Mouse (Mus musculus): ENCODE results near the gene Ap4e1.
A peak's percentile ranks its signal among the peaks of the same experiment; 100 is the strongest.

Ap4e1 gene

GRCm38 (mm10) chr2:127008469-127008998 lies at the start of gene Ap4e1:
TSS of gene Ap4e1 (plus strand) at chr2:127008717.
- peak; percentile 92 for DNase-seq (ENCODE audit: low spot score)

GRCm38 (mm10) chr2:126961696-126962095 lies 46.8 kb upstream of the Ap4e1 start:
- DNase-seq (ENCODE audit: low spot score), result no peak

- no peak for DNase-seq (ENCODE audit: low spot score)
Observed at GRCm38 (mm10) chr2:126977428-126977827, 31.1 kb upstream of the Ap4e1 start.

DNA sequence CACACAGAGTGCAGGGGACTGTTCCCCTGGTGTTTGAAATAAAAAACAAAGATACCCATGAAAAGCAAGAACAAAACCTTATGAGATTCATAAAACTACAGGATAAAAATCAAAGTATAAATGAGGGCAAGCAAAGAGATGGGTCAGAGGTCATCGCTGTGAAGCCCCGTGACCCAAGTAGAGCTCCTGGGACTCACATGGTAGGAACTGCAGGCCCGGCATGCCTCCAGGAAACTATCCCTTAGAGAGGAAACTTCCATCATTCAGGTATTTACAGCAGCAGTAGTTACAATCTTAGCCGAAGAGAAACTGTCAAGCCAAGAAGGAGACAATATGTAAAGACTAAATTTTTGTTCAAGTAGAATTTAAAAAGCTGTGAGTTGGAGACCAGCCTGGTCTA lies 25.3 kb upstream of the Ap4e1 start:
- DNase-seq (ENCODE audit: low spot score), result no peak

DNA sequence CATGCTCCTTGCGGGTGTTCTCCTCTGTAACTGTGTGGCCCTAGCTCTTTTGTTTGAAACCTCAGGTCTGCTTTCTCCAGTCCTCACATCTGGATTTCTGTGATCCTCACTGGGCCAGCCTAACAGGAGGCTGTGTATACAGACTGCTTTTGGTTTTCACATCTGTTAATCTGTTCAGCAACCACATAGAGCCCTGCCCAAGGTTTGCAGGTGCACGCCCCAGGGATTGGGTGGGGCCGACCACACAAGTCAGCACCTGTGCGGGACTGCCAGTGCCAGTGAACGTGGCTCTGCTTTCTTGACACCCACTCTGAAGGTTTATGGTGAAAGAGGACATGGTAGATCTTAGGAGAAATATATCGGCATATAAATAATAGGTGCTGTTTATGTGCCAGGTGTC lies 18.6 kb upstream of the Ap4e1 start:
- no peak for DNase-seq (ENCODE audit: low spot score)

GRCm38 (mm10) chr2:126992742-126993141 lies 15.8 kb upstream of the Ap4e1 start:
- DNase-seq (ENCODE audit: low spot score), result no peak

GRCm38 (mm10) chr2:126994384-126995166 lies 13.9 kb upstream of the Ap4e1 start:
- DNase-seq (ENCODE audit: low spot score), result no peak

DNA sequence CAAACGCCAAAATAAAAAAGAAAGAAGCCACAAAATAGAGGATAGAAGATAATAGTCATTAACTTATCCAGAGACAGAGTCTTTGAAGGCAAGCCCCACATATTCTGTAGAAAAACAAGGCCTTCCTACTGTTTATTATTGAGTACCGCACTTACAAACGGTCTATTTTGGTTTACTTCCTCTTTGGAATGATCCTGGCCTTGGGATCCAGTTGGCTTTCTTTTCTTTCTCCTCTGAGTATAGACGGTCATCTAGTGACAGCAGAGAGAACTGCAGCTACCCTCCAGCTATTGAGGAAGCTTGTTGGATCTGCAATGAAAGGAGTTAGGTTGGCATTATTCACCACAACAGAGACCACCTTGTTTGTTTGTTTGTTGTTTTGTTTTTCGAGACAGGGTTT lies 11.8 kb upstream of the Ap4e1 start:
- DNase-seq (ENCODE audit: low spot score), result peak; percentile 75

- DNase-seq (ENCODE audit: low spot score), result no peak
Observed at GRCm38 (mm10) chr2:126998219-126998618, 10.3 kb upstream of the Ap4e1 start.

DNA sequence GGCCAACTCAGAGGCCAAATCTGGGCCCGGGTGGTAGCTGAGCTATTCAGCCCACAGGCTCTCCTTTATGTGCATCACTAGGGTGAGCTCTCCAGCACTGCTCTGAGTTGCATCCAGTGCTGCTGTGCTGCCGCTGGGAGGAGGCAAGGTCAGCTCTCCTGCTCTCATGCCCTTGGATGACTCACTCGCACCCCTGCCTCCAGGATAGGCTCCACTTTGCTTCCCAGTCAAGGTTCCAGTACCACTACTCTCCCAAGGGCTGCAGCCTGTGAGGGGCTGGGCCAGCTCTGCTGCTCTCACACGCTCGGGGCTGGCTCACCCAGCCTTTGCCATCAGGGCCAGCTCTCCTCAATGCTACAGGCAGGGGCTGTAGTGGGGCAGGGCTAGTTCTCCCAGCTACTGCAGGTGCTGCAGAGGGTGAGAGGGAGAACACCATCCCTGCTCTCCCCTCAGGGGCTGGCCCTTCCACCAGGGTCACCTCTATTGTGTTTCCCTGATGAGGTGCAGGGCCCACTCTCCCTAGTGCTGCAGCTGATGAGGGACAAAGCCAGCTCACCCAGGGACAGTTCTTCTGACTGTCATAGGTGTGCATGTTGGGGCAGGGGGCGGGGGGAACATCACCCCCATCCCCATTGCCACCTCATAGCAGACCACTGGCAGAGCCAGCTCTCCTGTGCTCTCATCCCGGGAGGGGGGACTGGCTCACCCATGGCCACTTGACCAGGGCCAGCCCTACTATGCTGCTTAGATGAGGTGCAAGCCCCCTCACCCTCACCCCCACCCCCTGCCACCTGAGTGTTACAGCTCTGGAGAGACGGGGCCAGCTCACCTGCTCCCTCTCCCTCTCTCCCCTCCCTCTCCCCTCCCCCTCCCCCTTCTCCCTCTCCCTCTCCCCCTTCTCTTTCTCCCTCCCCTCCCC lies 7.9 kb upstream of the Ap4e1 start:
- no peak for DNase-seq (ENCODE audit: low spot score)

GRCm38 (mm10) chr2:127004046-127004445 lies 4.5 kb upstream of the Ap4e1 start:
- DNase-seq (ENCODE audit: low spot score), result no peak

DNA sequence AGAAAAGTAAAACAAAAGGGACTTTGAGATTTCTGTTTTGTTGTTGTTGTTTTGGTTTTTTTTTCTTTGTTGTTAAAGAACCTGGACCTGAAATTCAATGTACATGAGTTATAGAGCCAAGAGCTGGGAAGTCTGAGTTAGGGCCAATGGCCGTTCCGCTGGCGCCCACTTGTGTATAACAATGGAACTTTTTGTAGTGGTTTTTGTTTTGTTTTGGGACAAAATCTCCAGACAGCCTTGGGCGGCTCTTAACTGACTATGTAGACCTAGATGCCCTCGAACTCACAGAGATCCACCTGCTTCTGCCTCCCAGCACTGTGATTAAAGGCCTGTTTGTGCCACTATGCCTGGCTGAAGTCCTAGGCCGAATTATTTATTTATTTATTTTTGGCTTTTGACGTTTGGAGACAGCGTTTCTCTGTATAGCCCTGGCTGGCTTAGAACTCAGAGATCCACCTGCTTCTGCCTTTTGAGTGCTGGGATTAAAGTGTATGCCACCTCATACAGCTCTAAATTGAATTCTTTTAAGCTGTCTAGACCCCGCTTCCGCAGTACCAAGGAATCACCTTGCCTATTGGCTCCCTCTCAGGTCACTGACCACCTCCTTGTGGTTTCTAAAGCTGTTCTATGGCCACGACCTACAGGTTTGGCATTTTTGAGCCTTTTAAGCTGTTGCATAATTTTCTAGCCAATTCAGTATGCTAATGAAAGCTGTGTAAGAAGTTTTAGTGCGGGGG lies 1.7 kb upstream of the Ap4e1 start:
- peak; percentile 68 for DNase-seq (ENCODE audit: low spot score)

- DNase-seq (ENCODE audit: low spot score), result no peak
Observed at GRCm38 (mm10) chr2:127007509-127007908, 1.0 kb upstream of the Ap4e1 start.

DNA sequence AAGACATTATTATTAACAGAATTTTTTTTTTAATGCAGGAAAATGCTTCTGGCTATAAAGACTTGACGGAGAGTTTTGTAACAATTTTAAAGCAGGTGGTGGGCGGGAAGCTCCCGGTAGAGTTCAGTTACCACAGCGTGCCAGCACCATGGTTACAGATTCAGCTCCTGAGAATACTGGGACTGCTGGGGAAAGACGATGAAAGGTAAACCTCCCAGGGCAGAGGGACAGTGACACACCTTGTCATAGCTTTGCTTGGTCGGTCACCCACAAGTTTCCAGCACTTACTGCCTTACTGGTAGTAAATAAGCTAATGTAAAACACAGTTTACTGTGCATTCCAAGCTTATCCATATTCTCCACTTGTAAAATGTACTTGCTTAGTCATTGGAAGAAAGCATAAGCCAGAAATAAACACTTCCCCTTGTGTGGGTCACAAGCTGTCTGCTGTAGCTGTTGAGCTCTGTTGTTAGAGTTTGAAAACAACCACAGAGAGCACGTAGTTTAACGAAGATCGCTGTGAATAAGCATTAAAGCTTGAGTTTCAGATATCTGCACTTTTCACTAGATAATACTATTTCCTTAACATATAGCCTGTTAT lies 26.6 kb downstream of the Ap4e1 start:
- DNase-seq (ENCODE audit: low spot score), result no peak

DNA sequence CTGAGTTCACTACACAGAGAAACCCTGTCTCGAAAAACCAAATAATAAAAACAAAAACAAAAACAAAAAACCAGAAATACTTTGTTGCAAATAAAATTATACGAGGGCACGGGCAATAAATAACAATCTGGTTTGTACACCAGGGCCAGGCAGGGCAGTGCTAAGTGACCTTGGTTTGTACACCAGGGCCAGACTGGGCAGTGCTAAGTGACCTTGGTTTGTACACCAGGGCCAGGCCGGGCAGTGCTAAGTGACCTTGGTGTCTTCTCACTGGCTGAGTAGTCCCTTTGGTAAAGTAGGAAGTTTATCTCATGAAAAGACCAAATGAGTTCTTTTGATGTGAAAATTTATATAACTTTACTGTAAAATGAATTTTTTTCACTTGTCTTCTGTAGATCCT lies 28.8 kb downstream of the Ap4e1 start:
- no peak for DNase-seq (ENCODE audit: low spot score)

DNA sequence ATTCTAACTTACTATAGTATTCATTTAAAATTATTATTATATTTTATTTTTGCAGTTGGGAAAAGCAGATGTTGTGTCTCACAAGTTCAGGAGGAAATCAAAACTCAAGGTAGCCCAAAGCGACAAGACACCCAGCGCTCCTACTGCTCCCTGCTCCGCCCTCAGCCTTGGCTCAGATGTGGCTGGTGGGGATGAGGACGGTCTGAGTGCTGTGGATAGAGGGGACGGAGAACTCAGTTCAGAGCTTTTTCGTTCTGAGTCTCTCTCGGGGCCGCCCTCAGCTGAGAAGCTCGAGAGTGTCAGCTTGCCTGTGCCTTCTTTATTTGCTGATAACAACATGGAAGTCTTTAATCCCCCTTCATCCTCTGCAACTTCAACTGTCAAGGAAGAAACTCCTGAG lies 53.0 kb downstream of the Ap4e1 start:
- DNase-seq (ENCODE audit: low spot score), result no peak

- DNase-seq (ENCODE audit: low spot score), result no peak
Observed at GRCm38 (mm10) chr2:127068806-127069205, 60.3 kb downstream of the Ap4e1 start.

DNA sequence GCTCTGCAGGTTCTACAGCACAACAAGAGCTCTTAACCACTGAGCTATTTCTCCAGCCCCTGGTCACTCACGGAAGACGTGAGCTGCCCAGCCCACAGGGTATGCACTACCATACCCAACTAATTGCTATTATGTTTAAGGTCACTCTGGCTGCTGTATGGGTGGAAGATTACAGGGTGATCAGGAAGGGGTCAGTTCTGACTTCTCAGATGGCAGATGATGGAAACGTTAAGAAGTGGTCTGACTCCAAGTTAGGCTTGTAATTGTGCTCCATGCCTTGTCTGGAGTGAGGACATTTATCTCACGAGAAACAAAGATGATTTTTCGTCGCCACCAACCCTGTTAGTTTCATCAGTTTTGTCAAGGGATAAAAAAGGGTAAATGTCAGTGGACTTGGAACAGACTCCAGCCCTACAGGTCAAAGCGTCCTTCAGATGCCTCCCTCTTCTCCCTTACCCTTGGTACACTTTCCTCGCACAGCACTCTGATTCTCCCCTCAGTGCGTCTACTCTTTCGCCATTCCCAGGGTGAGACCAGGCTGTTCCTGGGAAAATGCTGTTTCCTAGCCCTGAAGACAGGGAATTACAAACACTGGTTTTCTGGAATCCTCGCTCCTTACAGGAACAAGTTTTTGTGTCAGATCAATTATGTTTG lies 61.4 kb downstream of the Ap4e1 start:
- DNase-seq (ENCODE audit: low spot score), result no peak

DNA sequence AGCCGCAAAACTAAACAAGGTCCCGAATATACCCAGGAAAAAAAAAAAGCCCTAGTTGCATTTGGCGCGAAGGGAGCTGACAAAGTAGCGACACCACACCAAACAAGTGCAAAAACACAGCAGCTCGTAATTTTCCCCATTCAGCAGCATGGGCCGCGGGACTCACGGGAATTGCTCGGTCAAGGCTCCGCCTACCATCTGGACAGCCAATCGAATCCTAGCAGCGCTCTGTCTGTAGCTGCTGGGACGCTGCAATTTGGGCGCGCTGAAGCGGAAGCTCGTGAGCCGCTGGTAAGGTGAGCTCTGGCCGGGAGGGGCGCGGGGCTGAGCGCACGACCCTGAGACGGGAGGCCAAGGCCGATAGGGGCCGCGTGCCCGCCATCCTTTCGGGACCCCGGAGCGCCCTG lies 61.9 kb downstream of the Ap4e1 start, which contains the start of gene Blvra:
TSS of gene Blvra (plus strand) at position 231 of the 407 bp plus-strand sequence.
- DNase-seq (ENCODE audit: low spot score), result peak; percentile 93

DNA sequence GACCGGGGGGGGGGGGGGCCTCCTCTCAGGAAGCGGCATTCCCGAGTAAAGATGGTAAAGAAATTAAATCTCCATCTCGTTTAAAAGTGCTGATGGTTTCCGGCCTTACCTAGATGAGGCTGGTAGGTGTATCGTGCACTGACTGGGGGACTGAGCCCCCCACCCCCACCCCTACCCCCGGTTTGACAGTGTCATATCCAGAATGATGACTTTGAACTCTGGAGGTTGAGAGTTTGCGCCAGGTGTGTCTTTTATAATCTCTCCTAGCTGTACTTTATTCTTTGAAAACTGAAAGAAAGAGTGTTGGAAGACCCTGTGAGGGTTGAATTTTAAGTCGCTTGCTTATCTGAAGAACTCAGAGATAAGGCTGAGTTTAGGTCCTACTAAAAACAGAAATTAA lies 62.4 kb downstream of the Ap4e1 start:
- no peak for DNase-seq (ENCODE audit: low spot score)

- no peak for DNase-seq (ENCODE audit: low spot score)
Observed at GRCm38 (mm10) chr2:127074116-127074515, 65.6 kb downstream of the Ap4e1 start.

Data from MN1 (cell line).